Mouse (Mus musculus) bone marrow macrophage, adult 2 months (primary cell): Measurements from ENCODE around the gene Rnf103. TPM values are rescaled to one million over a fixed set of nuclear protein-coding genes. Genes with fewer than 3 reads are reported as not detected.
A peak's percentile ranks its signal among the peaks of the same experiment; 100 is the strongest.
"Not testable (repeated sequence)": the region's sequence is repeated elsewhere in the genome, so short reads cannot be mapped to it uniquely, and the experiment has no call there.

Experiments
- H3K27ac ChIP-seq: 2 replicates; pipeline ENCODE4 v1.5.1; 2012; ENCODE audit warnings: low read depth, low read length; ENCODE audit not compliant: insufficient read depth
- H3K4me1 ChIP-seq: 2 replicates; pipeline ENCODE4 v1.6.1; 2012; ENCODE audit warnings: low read length; ENCODE audit not compliant: control insufficient read depth, insufficient read depth
- H3K4me3 ChIP-seq: 2 replicates; pipeline ENCODE4 v1.5.1; 2012; ENCODE audit warnings: mild to moderate bottlenecking, low read length, moderate library complexity; ENCODE audit not compliant: insufficient read depth
- CTCF ChIP-seq: IDR thresholded peaks from 2 replicates; pipeline ENCODE4 v1.5.1; 2012; ENCODE audit warnings: low read depth, mild to moderate bottlenecking, low read length, moderate library complexity
- POLR2A ChIP-seq: IDR thresholded peaks from 2 replicates; pipeline ENCODE4 v1.6.1; 2012; ENCODE audit warnings: mild to moderate bottlenecking, low read depth, low read length, borderline replicate concordance
- polyA plus RNA-seq: library from polyadenylated mRNA; stranded (reverse); fragments of >200 nt; gene quantifications from 2 replicates; pipeline ENCODE4 v1.2.4, GENCODE M21; 2012; ENCODE audit not compliant: missing spikeins, insufficient read depth, insufficient read length

The Rnf103 gene
- polyA plus RNA-seq = 27.2 and 29.2 TPM in 2 replicates

GRCm38 (mm10) chr6:71493675-71494340, at the start of gene Rnf103:
Gene Rnf103, plus strand, starts transcription at chr6:71493894.
- H3K4me1 ChIP-seq = peaks cover 8% of the 10 kb centered on the region
- H3K27ac ChIP-seq = peak within 1 kb of the TSS; percentile 93
- peak within 1 kb of the TSS; percentile 91 for H3K4me3 ChIP-seq
- no peak for TF ChIP-seq CTCF
- peak; percentile 65; the same call in 1 of the 2 replicates for TF ChIP-seq POLR2A

GRCm38 (mm10) chr6:71444756-71445155, 48.9 kb upstream of the Rnf103 start:
- Histone ChIP-seq H3K4me3 (no peak overlapping the region), H3K27ac (no peak overlapping the region), H3K4me1 (peaks cover 33% of the 10 kb centered on the region)
- TF ChIP-seq POLR2A (no peak), CTCF (no peak)

DNA sequence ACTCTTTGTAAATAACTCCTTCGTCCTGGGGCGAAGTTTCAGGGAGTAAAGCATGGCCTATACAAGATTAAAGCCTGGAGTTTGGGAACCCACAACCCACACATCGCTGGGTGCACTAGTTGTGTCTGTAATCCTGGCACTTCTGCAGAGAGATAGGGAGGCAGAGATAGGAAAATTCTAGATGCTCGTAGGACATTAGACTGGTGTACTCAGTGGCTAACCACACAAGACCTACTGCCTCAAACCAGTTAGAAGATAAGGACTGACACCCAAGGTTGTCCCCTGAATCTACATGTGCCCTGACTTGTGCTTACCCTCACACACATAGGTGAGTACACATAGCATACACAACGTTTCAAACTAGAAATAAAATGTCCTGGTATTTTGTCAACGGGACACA, 48.1 kb upstream of the Rnf103 start:
- H3K4me1 ChIP-seq = peaks cover 33% of the 10 kb centered on the region
- no peak overlapping the region for H3K27ac ChIP-seq
- TF ChIP-seq POLR2A (no peak), CTCF (no peak)
- no peak overlapping the region for H3K4me3 ChIP-seq

GRCm38 (mm10) chr6:71452792-71453191, 40.9 kb upstream of the Rnf103 start:
- peak overlapping the region; percentile 37 for H3K27ac ChIP-seq
- no peak for TF ChIP-seq CTCF
- TF ChIP-seq POLR2A = no peak
- peaks cover 27% of the 10 kb centered on the region for H3K4me1 ChIP-seq

DNA sequence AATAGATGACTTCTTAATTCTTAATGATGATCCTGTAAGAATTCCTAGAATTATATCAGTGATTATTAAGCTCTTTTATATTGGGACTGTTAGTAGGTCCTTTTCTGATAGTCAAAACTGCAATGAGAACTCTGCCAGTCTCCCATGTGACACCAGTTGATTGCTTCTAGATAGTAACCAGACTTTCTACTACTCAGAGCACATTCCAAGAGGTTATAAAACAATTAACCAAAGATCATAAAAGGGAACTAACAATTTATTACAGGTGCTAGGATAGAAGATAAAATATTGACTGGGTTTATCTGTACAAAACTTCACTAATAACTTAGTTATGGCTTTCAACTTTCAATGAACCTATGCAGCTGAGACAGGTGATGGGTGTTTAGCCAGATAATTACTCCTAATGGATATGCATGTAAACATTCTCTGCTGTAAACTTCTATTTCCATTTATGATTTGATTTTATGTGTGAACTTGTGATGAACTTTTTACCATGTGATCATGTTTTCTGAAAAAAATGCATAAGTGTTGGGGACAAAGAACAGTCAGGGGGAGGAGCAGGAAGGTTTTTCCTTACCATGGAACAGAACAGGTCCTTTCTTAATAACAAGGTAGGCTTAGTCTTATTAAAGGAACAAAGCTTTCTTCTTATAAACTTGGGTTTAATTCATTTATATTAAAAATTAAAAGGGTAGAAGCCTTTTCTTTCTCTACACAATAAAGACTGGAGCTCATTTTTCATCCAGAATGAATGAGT, 39.5 kb upstream of the Rnf103 start:
- H3K4me3 ChIP-seq, H3K27ac ChIP-seq: not testable (repeated sequence)
- peaks cover 34% of the 10 kb centered on the region for H3K4me1 ChIP-seq

More at GRCm38 (mm10) chr6:71452792-71453191, 40.9 kb upstream of the Rnf103 start:
- H3K4me3 ChIP-seq = no peak overlapping the region

DNA sequence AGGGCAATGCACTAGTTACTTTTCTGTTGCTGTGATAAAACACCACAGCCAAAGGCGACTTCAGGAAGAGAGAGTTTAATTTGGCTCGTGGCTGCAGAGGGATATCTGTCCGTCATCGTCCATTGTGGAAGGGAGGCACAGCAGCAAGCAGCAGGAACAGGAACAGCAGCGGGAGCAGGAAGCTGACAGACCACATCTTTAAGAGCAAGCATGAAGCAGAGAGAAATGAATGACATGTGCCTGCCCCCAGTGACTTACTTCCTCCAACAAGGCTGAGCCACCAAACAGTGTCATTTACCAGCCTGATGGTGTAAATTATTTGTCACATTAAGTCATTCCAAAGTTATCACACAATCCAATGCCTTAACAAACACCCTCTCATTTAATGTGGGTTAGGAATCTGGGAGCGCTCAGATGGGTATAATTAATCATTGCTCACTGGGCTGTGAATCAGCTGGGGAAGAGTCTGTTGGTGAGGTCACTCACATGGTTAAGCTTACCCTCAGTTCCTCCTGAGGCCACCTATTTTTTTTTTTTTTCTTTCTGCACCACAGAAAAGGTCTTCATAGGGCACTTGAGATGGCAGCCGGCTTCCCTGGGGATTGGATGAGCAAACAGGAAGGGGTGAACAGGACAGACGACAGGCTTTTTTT, 35.6 kb upstream of the Rnf103 start:
- TF ChIP-seq POLR2A = no peak
- no peak for TF ChIP-seq CTCF
- Histone ChIP-seq H3K4me3 (no peak overlapping the region), H3K27ac (peak overlapping the region; percentile 72), H3K4me1 (peaks cover 28% of the 10 kb centered on the region)

DNA sequence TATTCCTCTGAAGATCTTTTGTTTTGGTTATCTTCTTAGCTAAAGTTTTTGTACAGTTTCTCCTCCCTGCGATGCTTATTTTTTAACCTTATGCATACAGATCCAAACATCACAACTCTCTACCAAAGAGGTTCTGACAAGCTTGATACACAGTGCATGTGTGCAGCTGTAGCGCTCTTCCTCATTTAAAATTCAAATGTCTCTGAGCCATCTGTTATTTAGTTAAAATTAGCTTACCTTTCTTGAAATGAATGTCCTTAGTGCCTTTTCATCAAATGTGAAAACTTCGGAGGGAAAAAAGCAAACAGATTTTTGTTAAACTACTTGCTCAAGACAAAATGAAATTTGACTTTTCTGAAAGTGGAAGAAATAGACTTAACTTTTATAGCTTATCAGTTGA, 28.5 kb upstream of the Rnf103 start:
- Histone ChIP-seq H3K4me3 (no peak overlapping the region), H3K4me1 (peaks cover 3% of the 10 kb centered on the region), H3K27ac (no peak overlapping the region)
- TF ChIP-seq CTCF = no peak
- TF ChIP-seq POLR2A = no peak

GRCm38 (mm10) chr6:71467766-71468165, 25.9 kb upstream of the Rnf103 start:
- TF ChIP-seq POLR2A (no peak), CTCF (no peak)

DNA sequence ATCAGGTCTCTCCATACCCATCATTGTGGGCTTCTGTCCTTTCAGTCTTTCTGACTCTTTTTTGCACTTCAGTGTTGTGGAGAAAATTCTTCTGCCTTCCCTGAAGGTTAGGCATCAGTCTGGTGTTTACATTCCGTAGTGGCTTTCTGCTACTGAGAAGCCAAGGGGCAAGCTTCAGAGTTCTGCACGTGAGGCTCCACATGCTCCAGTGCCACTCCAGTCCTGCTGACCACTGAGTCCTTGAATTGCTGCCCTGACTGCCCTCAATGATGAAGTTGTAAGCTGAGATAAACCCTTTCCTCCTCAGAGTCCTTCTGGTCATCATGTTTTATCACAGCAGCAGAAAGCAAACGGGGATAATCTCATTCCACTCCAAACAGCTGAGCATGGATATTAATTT, 24.4 kb upstream of the Rnf103 start:
- Histone ChIP-seq H3K4me1 (peaks cover 3% of the 10 kb centered on the region), H3K4me3 (no peak overlapping the region), H3K27ac (no peak overlapping the region)
- TF ChIP-seq CTCF = no peak
- no peak for TF ChIP-seq POLR2A

More at GRCm38 (mm10) chr6:71467766-71468165, 25.9 kb upstream of the Rnf103 start:
- H3K4me1 ChIP-seq = peaks cover 3% of the 10 kb centered on the region
- no peak overlapping the region for H3K4me3 ChIP-seq
- no peak overlapping the region for H3K27ac ChIP-seq

DNA sequence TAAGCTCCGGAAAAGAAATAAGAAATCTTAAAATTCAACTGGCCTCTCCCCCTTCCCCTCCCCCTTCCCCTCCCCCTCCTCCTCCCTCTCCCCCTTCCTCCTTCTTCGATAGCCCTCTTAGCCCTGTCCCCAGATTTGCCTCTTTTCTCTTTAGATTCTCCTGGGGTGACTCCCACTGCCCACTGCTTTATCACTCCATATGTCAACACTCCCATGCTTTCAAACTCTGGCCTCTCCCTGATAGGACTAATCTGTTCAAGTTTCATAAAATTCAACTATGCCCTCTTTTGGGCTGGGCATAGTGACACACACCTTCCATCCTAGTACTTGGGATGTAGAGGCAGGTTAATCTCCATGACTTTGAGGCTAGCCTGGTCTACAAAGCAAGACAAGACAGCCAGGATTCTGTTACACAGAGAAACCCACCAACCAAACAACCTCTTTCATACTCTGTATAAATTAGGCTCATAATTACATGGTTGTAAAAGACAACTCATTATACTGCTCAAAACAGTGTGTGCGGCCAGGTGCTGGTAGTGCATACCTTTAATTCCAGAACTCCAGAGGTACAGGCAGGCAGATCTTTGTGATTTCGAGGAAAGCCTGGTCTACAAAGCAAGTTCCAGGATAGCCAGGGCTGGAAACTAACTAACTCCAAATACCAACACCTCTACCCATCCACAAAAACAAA, 21.7 kb upstream of the Rnf103 start:
- H3K4me1 ChIP-seq = peaks cover 8% of the 10 kb centered on the region
- no peak for TF ChIP-seq POLR2A
- no peak for TF ChIP-seq CTCF
- H3K4me3 ChIP-seq = no peak overlapping the region
- no peak overlapping the region for H3K27ac ChIP-seq
